Mouse (Mus musculus): ENCODE measurements at regions not wholly inside any gene's neighbourhood (a gene's known extent, or its start where the extent isn't known, plus 50 kb on each side); places are given as distances from the start of the nearest gene placed in this dataset.
A peak's percentile ranks its signal among the peaks of the same experiment; 100 is the strongest.

GRCm38 (mm10) chr10:23626201-23626600, 160.9 kb downstream of the Rps12 start:
- intact Hi-C loops (cut with DNase I) = no loop called here
- DNase-seq (ENCODE audit: low spot score in 2 of 2) = peak in 1 of 2 experiments; percentile 50

GRCm38 (mm10) chr10:23612030-23612429, 175.0 kb downstream of the Rps12 start:
- intact Hi-C loops (cut with DNase I) = no loop called here
- no peak for DNase-seq (ENCODE audit: low spot score in 2 of 2)

GRCm38 (mm10) chr10:23611183-23611582, 175.9 kb downstream of the Rps12 start:
- intact Hi-C loops (cut with DNase I) = loop anchor here (2.0 kb wide), 1 partner anchor 494 kb away; no protein-coding TSS in a partner anchor
- peak; percentile 56 to 64 for DNase-seq (ENCODE audit: low spot score in 2 of 2)

- intact Hi-C loops (cut with DNase I) = loop anchor here (2.0 kb wide), 1 partner anchor 494 kb away; no protein-coding TSS in a partner anchor
Observed at GRCm38 (mm10) chr10:23610485-23610884, 176.6 kb downstream of the Rps12 start.

GRCm38 (mm10) chr10:23610046-23610445, 177.0 kb downstream of the Rps12 start:
- no peak for DNase-seq (ENCODE audit: low spot score in 2 of 2)
- intact Hi-C loops (cut with DNase I) = loop anchor here (2.0 kb wide), 1 partner anchor 493 kb away; no protein-coding TSS in a partner anchor

More at GRCm38 (mm10) chr10:23610485-23610884, 176.6 kb downstream of the Rps12 start:
- no peak for DNase-seq (ENCODE audit: low spot score in 2 of 2)

GRCm38 (mm10) chr10:23609270-23609914, 177.7 kb downstream of the Rps12 start:
- intact Hi-C loops (cut with DNase I) = no loop called here
- DNase-seq (ENCODE audit: low spot score in 2 of 2) = peak in 1 of 2 experiments; percentile 23

GRCm38 (mm10) chr10:23600701-23601100, 186.4 kb downstream of the Rps12 start:
- no peak for DNase-seq (ENCODE audit: low spot score in 2 of 2)
- intact Hi-C loops (cut with DNase I) = no loop called here

GRCm38 (mm10) chr10:23595541-23595940, 191.5 kb downstream of the Rps12 start:
- no peak for DNase-seq (ENCODE audit: low spot score in 2 of 2)
- intact Hi-C loops (cut with DNase I) = no loop called here

- intact Hi-C loops (cut with DNase I) = no loop called here
- no peak for DNase-seq (ENCODE audit: low spot score in 2 of 2)
Observed at GRCm38 (mm10) chr10:23580230-23580629, 206.8 kb downstream of the Rps12 start.

- intact Hi-C loops (cut with DNase I) = no loop called here
- no peak for DNase-seq (ENCODE audit: low spot score in 2 of 2)
Observed at GRCm38 (mm10) chr10:23571013-23571412, 216.1 kb downstream of the Rps12 start.

- intact Hi-C loops (cut with DNase I) = no loop called here
- no peak for DNase-seq (ENCODE audit: low spot score in 2 of 2)
Observed at GRCm38 (mm10) chr10:23569386-23569785, 217.7 kb downstream of the Rps12 start.

GRCm38 (mm10) chr10:23562273-23562885, 211.8 kb upstream of the Eya4 start:
- intact Hi-C loops (cut with DNase I) = no loop called here
- no peak for DNase-seq (ENCODE audit: low spot score in 2 of 2)

- intact Hi-C loops (cut with DNase I) = no loop called here
- no peak for DNase-seq (ENCODE audit: low spot score in 2 of 2)
Observed at GRCm38 (mm10) chr10:23559980-23560658, 209.5 kb upstream of the Eya4 start.

- DNase-seq (ENCODE audit: low spot score in 2 of 2) = no peak
- intact Hi-C loops (cut with DNase I) = no loop called here
Observed at GRCm38 (mm10) chr10:23557828-23558227, 207.2 kb upstream of the Eya4 start.

GRCm38 (mm10) chr10:23549207-23549606, 198.6 kb upstream of the Eya4 start:
- intact Hi-C loops (cut with DNase I) = no loop called here
- no peak for DNase-seq (ENCODE audit: low spot score in 2 of 2)

- intact Hi-C loops (cut with DNase I) = no loop called here
- DNase-seq (ENCODE audit: low spot score in 2 of 2) = no peak
Observed at GRCm38 (mm10) chr10:23548322-23548721, 197.7 kb upstream of the Eya4 start.

- no peak for DNase-seq (ENCODE audit: low spot score in 2 of 2)
- intact Hi-C loops (cut with DNase I) = no loop called here
Observed at GRCm38 (mm10) chr10:23542712-23543111, 192.1 kb upstream of the Eya4 start.

GRCm38 (mm10) chr10:23541914-23542313, 191.3 kb upstream of the Eya4 start:
- DNase-seq (ENCODE audit: low spot score in 2 of 2) = no peak
- intact Hi-C loops (cut with DNase I) = no loop called here

- DNase-seq (ENCODE audit: low spot score in 2 of 2) = no peak
- intact Hi-C loops (cut with DNase I) = no loop called here
Observed at GRCm38 (mm10) chr10:23534636-23535035, 184.1 kb upstream of the Eya4 start.

GRCm38 (mm10) chr10:23531964-23532758, 181.6 kb upstream of the Eya4 start:
- no peak for DNase-seq (ENCODE audit: low spot score in 2 of 2)
- intact Hi-C loops (cut with DNase I) = no loop called here

All from left cerebral cortex, postnatal 14 days (tissue).